Mouse (Mus musculus) brown adipose tissue, adult 24 weeks (tissue): Measurements from ENCODE around the gene Ddx23. TPM values are rescaled to one million over a fixed set of nuclear protein-coding genes. Genes with fewer than 3 reads are reported as not detected.
A peak's percentile ranks its signal among the peaks of the same experiment; 100 is the strongest.

Experiments used
- H3K27ac ChIP-seq: fragments of 200-500 bp; replicated peaks from 2 replicates; pipeline ENCODE4 v1.5.1; 2012; ENCODE audit warnings: low read depth, mild to moderate bottlenecking, low read length
- H3K4me1 ChIP-seq: fragments of 200-500 bp; 2 replicates; pipeline ENCODE4 v1.6.1; 2012; ENCODE audit warnings: low read length, mixed read lengths; ENCODE audit not compliant: control insufficient read depth, insufficient read depth, insufficient read length
- H3K4me3 ChIP-seq: fragments of 200-500 bp; 2 replicates; pipeline ENCODE4 v1.5.1; 2012; ENCODE audit warnings: low read depth, mild to moderate bottlenecking, low read length, moderate library complexity; ENCODE audit not compliant: insufficient read depth
- polyA plus RNA-seq: library from polyadenylated mRNA; stranded (reverse); fragments of >200 nt; gene quantifications from 2 replicates; pipeline ENCODE4 v1.2.4, GENCODE M21; 2012; ENCODE audit not compliant: missing spikeins, insufficient read depth, insufficient read length

Gene Ddx23
- polyA plus RNA-seq, 1 experiment: 50.7 TPM

- Histone ChIP-seq H3K4me1 (peaks cover 8% of the 10 kb centered on the region; the same call in 1 of the 2 replicates), H3K4me3 (peak within 1 kb of the TSS; percentile 95), H3K27ac (peak within 1 kb of the TSS; percentile 89)
Measured at GRCm38 (mm10) chr15:98609331-98610130, 53.2 kb downstream of the Ddx23 start, which contains the start of gene Adcy6. Gene Adcy6, minus strand, starts transcription at chr15:98610076.

DNA sequence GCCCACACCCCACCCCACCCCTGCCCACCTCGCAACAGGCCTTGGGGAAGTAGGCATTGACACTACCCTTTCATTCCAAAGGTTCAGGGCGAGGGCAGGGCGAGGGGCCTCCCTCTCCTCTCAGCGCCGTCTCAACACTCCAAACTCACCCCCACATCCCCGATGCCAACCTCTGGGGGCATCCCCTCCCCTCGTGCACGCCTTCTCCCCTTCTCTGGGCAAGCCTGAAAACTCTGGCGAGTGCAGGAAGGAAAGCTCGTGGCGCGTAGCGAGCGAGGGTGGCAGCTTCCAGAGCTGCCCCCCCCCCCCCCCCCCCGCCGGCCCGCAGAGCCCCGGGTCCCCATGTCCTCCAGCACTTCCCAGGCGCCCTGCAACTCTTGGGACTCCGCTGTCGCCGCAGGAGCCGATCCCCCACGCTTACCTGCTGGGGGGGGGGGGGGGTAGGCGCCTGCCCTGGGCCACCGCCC is 53.9 kb downstream of the Ddx23 start:
- Histone ChIP-seq H3K4me1 (peaks cover 13% of the 10 kb centered on the region; the same call in 1 of the 2 replicates), H3K27ac (peak overlapping the region; percentile 89)

DNA sequence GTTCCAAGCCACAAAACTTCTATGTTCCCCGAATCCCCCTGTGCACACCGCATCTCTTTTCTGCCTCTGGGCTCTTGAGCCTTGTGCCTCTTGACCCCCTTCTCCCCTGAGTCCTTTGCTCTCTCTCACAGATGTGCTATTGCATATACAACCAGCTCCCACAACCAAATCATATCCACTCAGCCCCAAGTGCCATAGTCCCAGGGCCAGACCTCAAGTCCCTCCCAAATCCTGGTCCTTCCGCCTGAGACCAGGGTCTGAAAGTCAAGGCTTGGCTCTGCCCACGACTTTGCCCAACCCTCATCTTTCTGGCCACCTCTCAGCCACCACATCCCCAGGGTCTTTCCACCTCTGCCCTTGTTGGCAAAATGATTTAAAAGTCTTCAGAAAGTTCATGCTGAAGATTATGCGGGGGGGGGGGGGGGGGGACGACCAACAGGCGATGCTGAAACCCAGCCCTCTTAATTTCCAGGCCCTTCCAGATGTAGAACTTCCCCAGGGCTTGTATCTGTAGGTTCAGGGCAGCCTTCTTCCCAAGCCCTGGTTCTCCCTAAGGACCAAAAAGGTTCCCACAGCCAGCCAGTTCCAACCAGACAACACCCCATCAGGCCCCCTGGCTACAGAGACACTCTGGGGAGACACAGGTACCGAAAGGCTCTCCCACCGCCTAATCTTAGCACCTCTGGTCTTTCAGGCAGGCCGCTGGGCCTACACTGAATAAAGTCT is 54.5 kb downstream of the Ddx23 start:
- Histone ChIP-seq H3K4me3 (peak overlapping the region; percentile 95), H3K27ac (peak overlapping the region; percentile 89), H3K4me1 (peaks cover 16% of the 10 kb centered on the region; the same call in 1 of the 2 replicates)

More for the DNA sequence above, 53.9 kb downstream of the Ddx23 start:
- peak overlapping the region; percentile 95 for H3K4me3 ChIP-seq

GRCm38 (mm10) chr15:98607557-98607956 is 55.1 kb downstream of the Ddx23 start:
- Histone ChIP-seq H3K4me3 (peak overlapping the region; percentile 95), H3K4me1 (peaks cover 22% of the 10 kb centered on the region)

GRCm38 (mm10) chr15:98606739-98607138 is 56.0 kb downstream of the Ddx23 start:
- H3K4me1 ChIP-seq: peaks cover 26% of the 10 kb centered on the region

More at GRCm38 (mm10) chr15:98607557-98607956, 55.1 kb downstream of the Ddx23 start:
- peak overlapping the region; percentile 62 for H3K27ac ChIP-seq

GRCm38 (mm10) chr15:98606051-98606536 is 56.6 kb downstream of the Ddx23 start:
- H3K4me1 ChIP-seq: peaks cover 28% of the 10 kb centered on the region
- H3K4me3 ChIP-seq: peak overlapping the region; percentile 95
- H3K27ac ChIP-seq: peak overlapping the region; percentile 52

More at GRCm38 (mm10) chr15:98606739-98607138, 56.0 kb downstream of the Ddx23 start:
- Histone ChIP-seq H3K4me3 (peak overlapping the region; percentile 95), H3K27ac (peak overlapping the region; percentile 52)

GRCm38 (mm10) chr15:98604041-98604575 is 58.6 kb downstream of the Ddx23 start:
- H3K4me3 ChIP-seq: no peak overlapping the region
- H3K27ac ChIP-seq: peak overlapping the region; percentile 4; the same call in 1 of the 2 replicates
- peaks cover 28% of the 10 kb centered on the region for H3K4me1 ChIP-seq

DNA sequence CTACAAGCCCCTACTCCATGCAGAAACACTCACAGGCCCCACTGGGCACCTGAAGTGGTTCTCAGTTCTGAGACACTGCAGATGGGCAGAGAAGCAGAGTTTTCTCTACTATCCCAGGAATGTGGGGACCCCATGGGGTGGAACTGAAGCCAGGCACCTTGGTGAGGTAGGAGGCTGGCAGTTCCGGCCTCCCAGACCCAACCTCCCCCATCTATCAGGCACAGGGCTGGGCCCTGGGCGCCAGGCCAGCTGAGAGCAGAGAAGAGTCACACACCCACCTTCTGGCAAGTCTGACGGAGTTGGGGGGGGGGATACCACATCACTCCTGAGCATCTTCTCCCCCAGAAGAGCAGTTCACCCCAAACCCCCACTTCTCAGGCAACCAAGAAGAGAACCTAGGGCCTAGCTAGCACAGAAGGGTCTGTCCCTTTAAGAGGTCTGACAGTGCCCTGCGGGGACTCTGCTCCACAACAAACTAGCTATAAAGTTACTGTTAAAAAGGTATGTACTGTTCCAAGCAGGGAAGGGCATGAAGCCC is 59.7 kb downstream of the Ddx23 start:
- Histone ChIP-seq H3K4me3 (peak overlapping the region; percentile 43), H3K4me1 (peaks cover 28% of the 10 kb centered on the region)

GRCm38 (mm10) chr15:98602191-98602881 is 60.4 kb downstream of the Ddx23 start:
- peaks cover 28% of the 10 kb centered on the region for H3K4me1 ChIP-seq
- peak overlapping the region; percentile 43 for H3K4me3 ChIP-seq
- H3K27ac ChIP-seq: peak overlapping the region; percentile 40

More for the DNA sequence above, 59.7 kb downstream of the Ddx23 start:
- peak overlapping the region; percentile 40 for H3K27ac ChIP-seq

DNA sequence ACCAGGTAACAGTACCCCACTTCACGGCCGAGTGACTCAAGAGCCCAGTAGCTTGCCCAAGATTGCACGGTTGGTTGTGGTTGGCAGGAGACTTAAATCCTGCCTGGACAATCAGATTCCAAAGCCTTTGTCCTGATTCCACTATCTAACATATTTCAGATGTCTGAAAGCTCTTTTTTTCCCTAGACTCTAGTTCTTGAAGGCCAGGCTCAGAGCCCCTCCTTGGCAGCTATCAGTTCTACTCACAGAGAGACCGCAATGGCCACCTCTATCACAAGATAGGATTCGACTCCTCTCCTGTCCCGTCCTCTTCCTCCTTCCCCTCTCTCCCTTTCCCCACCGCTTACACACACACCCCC is 60.9 kb downstream of the Ddx23 start:
- Histone ChIP-seq H3K27ac (peak overlapping the region; percentile 32), H3K4me3 (peak overlapping the region; percentile 43), H3K4me1 (peaks cover 26% of the 10 kb centered on the region)

GRCm38 (mm10) chr15:98600036-98600709 is 62.5 kb downstream of the Ddx23 start:
- peaks cover 20% of the 10 kb centered on the region for H3K4me1 ChIP-seq
- no peak overlapping the region for H3K4me3 ChIP-seq
- no peak overlapping the region for H3K27ac ChIP-seq

- Histone ChIP-seq H3K4me3 (no peak overlapping the region), H3K27ac (no peak overlapping the region)
Measured at GRCm38 (mm10) chr15:98596609-98597008, 66.1 kb downstream of the Ddx23 start.

More at GRCm38 (mm10) chr15:98596609-98597008, 66.1 kb downstream of the Ddx23 start:
- H3K4me1 ChIP-seq: peaks cover 2% of the 10 kb centered on the region; the same call in 1 of the 2 replicates
